Mouse (Mus musculus): ENCODE measurements at regions not wholly inside any gene's neighbourhood (a gene's known extent, or its start where the extent isn't known, plus 50 kb on each side); places are given as distances from the start of the nearest gene placed in this dataset.

DNA sequence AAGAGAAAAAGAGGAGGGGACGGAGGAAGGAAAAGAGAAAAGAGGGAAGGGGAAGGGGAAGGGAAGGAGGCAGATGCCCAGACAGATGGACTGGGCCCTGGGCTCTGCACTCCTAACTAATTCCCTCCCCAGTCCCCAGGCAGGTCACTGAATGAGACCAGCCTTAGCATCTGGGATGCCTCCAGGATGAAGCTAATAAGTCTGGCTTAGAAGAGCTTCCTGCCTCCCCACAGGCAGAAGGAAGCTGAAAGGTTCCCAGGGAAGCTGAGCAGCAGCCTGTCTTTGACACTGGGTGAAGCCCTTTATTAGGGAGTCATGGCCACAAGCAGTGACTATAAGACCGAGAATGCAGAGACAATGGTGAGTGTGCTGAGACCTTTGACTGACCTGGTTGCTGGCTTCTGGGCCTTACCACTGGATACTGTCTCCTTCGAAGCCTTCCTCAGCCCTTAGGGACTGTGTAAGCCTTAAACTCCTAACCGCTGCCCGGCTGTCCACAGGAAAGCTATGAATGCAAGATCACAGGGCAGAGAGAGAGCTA is 76.7 kb upstream of the Bod1 start:
- TF ChIP-seq JUND (conservative IDR thresholded peaks at IDR 0.05; ENCODE audit: low read depth, low read length) (no peak), ZC3H11A (IDR thresholded peaks at IDR 0.05; ENCODE audit: low read depth, low read length) (no peak), POLR2A (IDR thresholded peaks at IDR 0.05; ENCODE audit: low read depth, low read length) (no peak), CTCF (conservative IDR thresholded peaks at IDR 0.05 in 1 of 2, IDR thresholded peaks at IDR 0.05 in 1 of 2; ENCODE audit: low read depth in 2 of 2, low read length in 2 of 2) (no peak), SMC3 (IDR thresholded peaks at IDR 0.05; ENCODE audit: low read depth, low read length) (no peak), ZNF384 (IDR thresholded peaks at IDR 0.05; ENCODE audit: low read depth, low read length) (no peak), MAFK (IDR thresholded peaks at IDR 0.05; ENCODE audit: insufficient replicate concordance, low read length) (no peak), EP300 (IDR thresholded peaks at IDR 0.05; ENCODE audit: low read length) (no peak), MEF2A (IDR thresholded peaks at IDR 0.05; ENCODE audit: borderline replicate concordance, low read depth, low read length) (no peak)

Data from CH12.LX (cell line).